ENCODE assay signal across 14 mouse cellular contexts in genomic region chr4:13335401-13335800, GRCm38 (mm10).
A peak's percentile ranks its signal among the peaks of the same experiment; 100 is the strongest.
DNase-seq lines count a peak whose midpoint lies in the region; ATAC-seq lines count a peak whose summit lies in the region.
"Had no signal": no experiment of that assay in that cellular context is flagged by ENCODE, and none has a peak within 500 bp of the region (broad histone marks: within the 10 kb centered on the region; RNA-seq: fewer than 3 reads in every experiment).

No protein-coding gene starts in this region.

- H3K27ac ChIP-seq in midbrain, embryonic 10.5 days (replicated peaks) = peak overlapping the region; percentile 75
- no peak overlapping the region for H3K27ac ChIP-seq in intestine, embryonic 15.5 days
- H3K27ac ChIP-seq: liver, embryonic 14.5 days had no signal

- H3K36me3 ChIP-seq in midbrain, embryonic 10.5 days = no peaks in the 10 kb centered on the region
- H3K36me3 ChIP-seq in intestine, embryonic 15.5 days = no peaks in the 10 kb centered on the region

- no peak overlapping the region for H3K4me2 ChIP-seq in intestine, embryonic 15.5 days (replicated peaks)

- H3K4me1 ChIP-seq in midbrain, embryonic 10.5 days = peaks cover 49% of the 10 kb centered on the region
- no peaks in the 10 kb centered on the region for H3K4me1 ChIP-seq in intestine, embryonic 15.5 days (replicated peaks)

- DNase-seq in A20 (ENCODE audit: low read depth, low spot score) = peak; percentile 28
- peak; percentile 36 for DNase-seq in R1 (ENCODE audit: low read depth, low spot score)
- DNase-seq in forelimb bud, embryonic 11.5 days (ENCODE audit: low read depth, low spot score) = peak; percentile 21
- DNase-seq in midbrain, embryonic 10.5 days (ENCODE audit: low spot score) = peak; percentile 29
- no peak for DNase-seq in left cerebral cortex, adult 9 months (ENCODE audit: low spot score in 2 of 2)
- DNase-seq in B cell, adult 2 months = no peak
- no peak for DNase-seq in thymus, adult 18-20 months
- DNase-seq: adrenal gland, adult 2 months; cerebellum, postnatal 25 days; kidney, adult 8-10 months; layer of hippocampus, postnatal 36 days; thymus, postnatal 4 days had no signal

- H3K27me3 ChIP-seq in midbrain, embryonic 10.5 days (ENCODE audit: low read depth, poor library complexity, severe bottlenecking) = no peaks in the 10 kb centered on the region
- H3K27me3 ChIP-seq in intestine, embryonic 15.5 days (replicated peaks) = no peaks in the 10 kb centered on the region

- H3K4me3 ChIP-seq in midbrain, embryonic 10.5 days = peak overlapping the region; percentile 1; the same call in 1 of the 2 replicates
- H3K4me3 ChIP-seq in intestine, embryonic 15.5 days (replicated peaks) = no peak overlapping the region

- WGBS in midbrain, embryonic 10.5 days = 48% methylated on average over 2 of the region's 2 CpGs
- WGBS in intestine, embryonic 15.5 days = 38% methylated on average over 2 of the region's 2 CpGs

- no peak overlapping the region for H3K9ac ChIP-seq in intestine, embryonic 15.5 days
- H3K9ac ChIP-seq: liver, embryonic 14.5 days had no signal

- no peak for ATAC-seq in intestine, embryonic 15.5 days

- H3K9me3 ChIP-seq in midbrain, embryonic 10.5 days (replicated peaks) = no peaks in the 10 kb centered on the region
- no peaks in the 10 kb centered on the region for H3K9me3 ChIP-seq in intestine, embryonic 15.5 days

Comparison
In these comparisons a context has a peak if more than half of its experiments do, and no peak if none do; other contexts are left out.
1. DNase-seq: peak in A20 (single experiment), R1 (single experiment), forelimb bud, embryonic 11.5 days (single experiment) and midbrain, embryonic 10.5 days (single experiment); none in left cerebral cortex, adult 9 months (0 of 2), B cell, adult 2 months (0 of 2) and thymus, adult 18-20 months (0 of 2).